Mouse (Mus musculus): ENCODE measurements at regions not wholly inside any gene's neighbourhood (a gene's known extent, or its start where the extent isn't known, plus 50 kb on each side); places are given as distances from the start of the nearest gene placed in this dataset.

DNA sequence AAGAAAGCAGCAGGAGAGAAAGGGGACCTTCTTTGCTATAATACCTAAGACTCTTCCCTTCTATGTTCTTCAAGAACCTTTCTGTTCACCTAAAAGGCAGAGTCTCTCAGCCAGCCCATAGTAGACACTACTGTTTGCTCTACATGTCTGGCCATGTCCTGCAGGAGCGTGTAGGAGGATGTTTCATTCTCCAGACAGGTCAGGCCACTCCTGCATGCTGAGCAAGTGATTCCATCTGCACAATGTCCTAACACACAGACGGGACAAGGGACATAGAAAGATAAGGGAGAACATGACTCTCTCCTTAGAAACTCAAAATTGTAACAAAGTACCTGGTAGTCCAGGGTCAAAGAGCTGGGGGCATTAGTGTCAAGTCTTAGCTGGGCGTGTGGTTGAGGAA, 66.0 kb upstream of the Dab2 start:
- TF ChIP-seq CTCF (IDR thresholded peaks at IDR 0.05; ENCODE audit: low read depth, low read length) (no peak), POLR2A (IDR thresholded peaks at IDR 0.05; ENCODE audit: extremely low read depth, insufficient read depth, low read length) (no peak)
